Comparison of ENCODE assay signal across 12 mouse cellular contexts in genomic region chr5:53970178-53970577, GRCm38 (mm10). TPM values are rescaled to one million over a fixed set of nuclear protein-coding genes. Genes with fewer than 3 reads are reported as not detected.
DNase-seq lines count a peak whose midpoint lies in the region.
"Had no signal": no experiment of that assay in that cellular context is flagged by ENCODE, and none has a peak within 500 bp of the region (broad histone marks: within the 10 kb centered on the region; RNA-seq: fewer than 3 reads in every experiment).

No protein-coding gene starts in this region.

- intact Hi-C loops in heart, postnatal 10 days (cut with DNase I): no loop called here

- H3K4me1 ChIP-seq in brown adipose tissue, adult 24 weeks (ENCODE audit: control insufficient read depth, insufficient read depth, insufficient read length, low read length): peaks cover 8% of the 10 kb centered on the region
- H3K4me1 ChIP-seq: forebrain, embryonic 12.5 days; hindbrain, embryonic 15.5 days; liver, embryonic 15.5 days had no signal

- H3K4me3 ChIP-seq in brown adipose tissue, adult 24 weeks (ENCODE audit: insufficient read depth, low read depth, low read length): no peak overlapping the region
- H3K4me3 ChIP-seq: forebrain, embryonic 12.5 days; hindbrain, embryonic 15.5 days; liver, embryonic 15.5 days had no signal

- H3K27ac ChIP-seq in brown adipose tissue, adult 24 weeks (replicated peaks; ENCODE audit: low read depth, low read length): peak overlapping the region; percentile 75
- H3K27ac ChIP-seq: forebrain, embryonic 12.5 days; hindbrain, embryonic 15.5 days; liver, embryonic 15.5 days had no signal

- peak; percentile 33 for DNase-seq in adrenal gland, postnatal 14 days
- DNase-seq in heart, postnatal 10 days: peak; percentile 49 to 65
- DNase-seq in kidney, postnatal 36 days: peak; percentile 51 to 72
- no peak for DNase-seq in thymus, postnatal 25 days
- DNase-seq in right cerebral cortex, adult 2 months (ENCODE audit: low spot score in 2 of 2): no peak
- DNase-seq in gastrocnemius, adult 8-10 months (ENCODE audit: low spot score in 2 of 2): no peak
- DNase-seq: cerebellum, postnatal 36 days; retina, postnatal 1 day had no signal

RNA-seq across cellular contexts. Expression of gene Stim2, which starts 28.1 kb away (rescaled TPM):
- total RNA-seq in adrenal gland, postnatal 14 days (2021): 26.9 and 30.5 TPM in 2 replicates
- 10.8 and 12.6 TPM in 2 replicates for polyA plus RNA-seq in brown adipose tissue, adult 24 weeks (2012; ENCODE audit: insufficient read depth, insufficient read length, missing spikeins)
- total RNA-seq in heart, postnatal 10 days (2021): 10 to 100 TPM; 24.8 to 27.2 TPM
- 10 to 100 TPM; 47.7 to 62.7 (median 49.8) TPM for total RNA-seq in gastrocnemius, adult 8-10 months (2022)

Comparison
In these comparisons a context has a peak if more than half of its experiments do, and no peak if none do; other contexts are left out.
1. DNase-seq: peak in adrenal gland, postnatal 14 days (single experiment), heart, postnatal 10 days (2 of 2) and kidney, postnatal 36 days (2 of 2); none in thymus, postnatal 25 days (single experiment), right cerebral cortex, adult 2 months (0 of 2) and gastrocnemius, adult 8-10 months (0 of 2).